Mouse (Mus musculus) liver, embryonic 14.5 days (tissue): ENCODE results near the gene Klhl24.

Experiments
- CTCF ChIP-seq: IDR thresholded peaks from 2 replicates; pipeline ENCODE4 v1.5.1; 2016; ENCODE audit warnings: antibody characterized with exemption, low read depth, control low read depth
- EP300 ChIP-seq: IDR thresholded peaks from 2 replicates; pipeline ENCODE4 v1.6.1; 2016; ENCODE audit warnings: antibody characterized with exemption, low read depth

GRCm38 (mm10) chr16:20116069-20116468 lies 18.7 kb downstream of the Klhl24 start:
- no peak for TF ChIP-seq CTCF
- no peak for TF ChIP-seq EP300
